Mouse (Mus musculus): Measurements from ENCODE around the gene Mcrip1. TPM values are rescaled to one million over a fixed set of nuclear protein-coding genes. Genes with fewer than 3 reads are reported as not detected.
A peak's percentile ranks its signal among the peaks of the same experiment; 100 is the strongest.

Gene Mcrip1
- total RNA-seq, 4 experiments from 2014 or later, result 37.5 to 41.0 (median 38.5) TPM

GRCm38 (mm10) chr11:120545964-120546363 lies 3.6 kb downstream of the Mcrip1 start:
- DNase-seq (ENCODE audit: low spot score), result no peak

- no peak for DNase-seq (ENCODE audit: low spot score)
Observed at GRCm38 (mm10) chr11:120542376-120542775, 7.2 kb downstream of the Mcrip1 start.

DNA sequence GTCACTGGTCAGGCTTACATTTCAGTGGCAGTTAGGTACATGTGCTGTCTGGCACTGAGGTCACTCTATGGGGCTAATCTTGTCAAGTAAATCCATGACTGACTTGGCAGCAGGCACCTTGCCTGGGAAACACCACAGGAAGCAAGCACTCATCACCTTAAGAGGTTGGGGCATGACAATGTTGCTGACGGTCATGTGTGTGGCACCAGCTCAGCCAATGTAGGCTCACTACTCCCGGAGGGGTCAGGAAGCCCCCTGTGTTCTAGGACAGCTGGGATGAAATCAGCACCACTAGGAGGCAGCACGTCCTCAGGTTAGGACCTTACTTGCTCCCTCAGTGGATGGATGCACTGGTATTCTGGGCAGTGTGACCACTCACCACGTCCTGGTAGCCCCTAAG lies 7.6 kb downstream of the Mcrip1 start:
- peak; percentile 53 for DNase-seq (ENCODE audit: low spot score)

DNA sequence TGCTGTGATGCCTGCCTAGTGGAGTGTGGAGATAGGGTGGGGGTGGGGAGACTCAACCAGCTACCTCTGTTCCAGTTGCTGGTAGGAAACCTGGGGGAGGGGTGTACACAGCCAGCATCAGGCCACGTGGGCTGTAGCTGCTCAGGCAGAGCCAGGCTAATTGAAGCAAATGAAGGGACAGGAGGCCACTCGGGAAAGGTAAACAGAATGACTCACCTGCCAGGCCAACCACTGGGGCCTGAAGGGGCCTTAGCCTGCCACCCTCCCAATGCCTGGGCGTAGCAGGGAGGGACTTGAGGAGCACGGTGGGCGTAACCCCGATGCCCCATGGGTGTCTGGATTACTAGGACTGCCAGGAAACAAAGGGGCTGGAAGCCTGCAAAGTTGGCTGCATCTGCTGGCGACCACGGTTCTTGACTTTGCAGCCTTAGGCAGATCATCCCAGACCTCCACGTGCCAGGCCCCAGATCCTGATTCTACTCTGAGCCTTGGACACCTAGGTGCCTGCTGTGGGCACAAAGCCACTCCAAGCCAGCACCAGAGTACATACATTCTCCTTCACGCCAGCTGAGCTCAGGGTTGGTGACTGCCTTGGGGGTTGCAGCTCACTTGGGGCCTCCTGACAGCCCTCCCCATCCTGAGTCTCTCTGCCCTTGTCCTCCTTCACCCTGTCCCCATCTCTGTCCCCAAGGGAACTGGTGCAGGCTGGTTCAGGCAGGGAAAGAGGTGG lies 10.1 kb downstream of the Mcrip1 start:
- DNase-seq (ENCODE audit: low spot score), result no peak

- DNase-seq (ENCODE audit: low spot score), result no peak
Observed at GRCm38 (mm10) chr11:120538955-120539284, 10.6 kb downstream of the Mcrip1 start.

DNA sequence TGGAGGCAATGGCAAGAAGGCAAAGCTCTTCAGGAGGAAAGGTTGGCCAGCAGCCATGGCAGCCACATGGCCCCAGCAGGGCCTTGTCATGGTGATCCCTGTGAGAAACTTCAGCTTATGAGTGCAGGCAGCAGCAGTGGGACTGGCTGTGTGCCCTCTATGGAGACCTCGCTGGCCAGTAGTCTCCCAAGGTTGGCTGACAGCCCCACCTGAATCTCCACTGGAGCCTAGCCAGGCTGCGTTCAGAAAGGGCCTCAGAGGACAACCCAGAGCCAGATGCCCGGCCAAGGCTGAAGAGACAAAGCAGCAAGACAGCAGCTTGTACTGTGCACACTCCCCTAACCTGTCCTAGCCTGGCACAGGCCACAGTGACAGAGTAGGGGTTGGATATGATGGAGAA lies 11.0 kb downstream of the Mcrip1 start:
- DNase-seq (ENCODE audit: low spot score), result peak; percentile 73

DNA sequence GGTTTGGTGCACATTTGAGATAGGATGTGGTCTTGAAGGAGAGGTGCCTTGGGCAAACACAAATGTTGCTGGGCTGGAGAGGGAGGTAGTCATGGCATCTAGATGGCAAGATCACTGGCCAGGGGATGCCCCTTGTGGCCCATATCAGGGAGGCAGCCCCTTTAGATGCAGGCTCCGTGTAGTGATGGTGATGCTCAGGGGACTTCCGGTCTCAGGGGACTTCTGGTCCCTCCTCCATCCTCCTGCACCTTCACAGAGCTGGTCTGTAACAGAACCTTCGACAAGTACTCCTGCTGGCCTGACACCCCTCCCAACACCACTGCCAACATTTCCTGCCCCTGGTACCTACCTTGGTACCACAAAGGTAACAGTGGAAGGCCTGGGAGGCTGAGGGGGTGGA lies 13.7 kb downstream of the Mcrip1 start:
- DNase-seq (ENCODE audit: low spot score), result no peak

- DNase-seq (ENCODE audit: low spot score), result no peak
Observed at GRCm38 (mm10) chr11:120535145-120535544, 14.4 kb downstream of the Mcrip1 start.

DNA sequence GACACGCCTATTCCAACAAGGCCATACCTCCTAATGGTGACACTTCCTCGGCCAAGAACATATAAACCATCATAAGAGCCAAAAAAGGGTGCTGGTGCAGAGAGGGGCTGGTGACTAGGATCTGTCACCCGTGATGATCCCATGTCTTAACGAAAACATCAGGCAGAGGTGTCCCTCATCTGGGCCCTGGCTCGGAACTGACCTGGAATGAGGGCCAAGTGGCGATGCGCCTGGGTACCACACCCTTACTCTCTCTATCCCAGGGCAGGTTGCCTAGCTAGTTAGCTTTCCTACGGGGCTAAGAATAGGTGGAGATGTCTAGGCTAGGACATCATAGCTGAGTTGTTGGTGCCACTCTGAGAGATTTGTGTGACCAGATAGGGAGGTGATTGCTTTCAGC lies 15.4 kb downstream of the Mcrip1 start:
- no peak for DNase-seq (ENCODE audit: low spot score)

DNA sequence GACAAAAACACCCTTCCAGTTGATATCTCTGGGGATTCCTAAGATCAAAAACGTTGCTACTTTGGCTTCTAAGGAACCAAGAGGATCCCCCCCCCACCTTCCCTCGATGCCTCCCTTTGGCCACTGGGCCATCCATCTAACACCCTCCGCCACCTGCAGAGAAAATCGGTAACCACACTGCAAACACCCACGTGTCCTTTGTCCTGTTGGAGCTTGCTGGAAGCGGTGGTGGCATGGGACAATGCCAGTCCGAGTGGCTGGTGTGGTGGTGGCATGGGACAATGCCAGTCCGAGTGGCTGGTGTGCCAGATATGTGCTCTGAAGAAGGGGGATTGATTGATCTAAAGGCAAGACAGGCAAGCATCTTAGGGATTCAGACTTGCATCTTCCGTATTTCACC lies 17.9 kb downstream of the Mcrip1 start:
- no peak for DNase-seq (ENCODE audit: low spot score)

DNA sequence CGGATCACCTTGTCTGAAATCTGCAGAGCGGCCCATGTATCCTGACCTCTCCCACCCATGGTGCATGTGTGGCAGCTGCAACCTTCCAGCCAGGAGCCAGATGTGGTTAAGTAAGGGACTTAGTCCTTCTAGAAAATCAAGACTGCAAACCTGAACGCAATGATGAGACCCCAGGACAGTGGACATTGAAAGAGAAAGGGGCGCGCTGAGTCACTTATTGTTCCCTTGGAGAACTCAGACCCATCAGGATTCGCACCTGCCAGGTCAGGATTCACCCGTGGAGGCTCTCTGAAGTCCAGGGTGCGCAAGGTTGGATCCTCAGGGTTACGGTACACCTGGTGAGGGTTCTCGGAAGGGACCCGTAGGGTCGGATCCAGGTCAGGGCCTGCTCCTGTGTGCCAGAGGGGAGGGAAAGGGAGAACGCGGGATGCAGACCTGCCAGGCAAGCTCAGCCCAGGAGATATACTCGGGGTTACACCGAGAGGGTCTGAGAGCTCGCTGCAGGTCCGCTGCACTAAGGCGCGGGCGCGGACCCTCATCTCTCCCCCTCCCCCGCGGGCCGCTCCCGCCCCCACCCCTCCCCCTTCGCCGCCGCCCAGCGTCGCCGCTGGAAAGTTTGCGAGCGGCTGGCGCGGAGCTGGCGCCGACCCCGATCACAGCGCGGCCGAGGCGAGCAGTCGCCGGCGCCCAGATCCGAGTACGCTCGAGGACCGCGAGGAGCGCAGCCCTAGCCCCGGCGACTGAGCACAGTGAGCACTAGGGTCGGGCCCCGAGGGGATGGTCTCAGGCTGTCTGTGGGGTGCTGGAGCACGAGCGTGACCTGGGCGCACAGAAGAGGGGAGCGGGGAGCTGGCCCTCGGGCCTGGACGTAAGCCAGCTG lies 19.2 kb downstream of the Mcrip1 start, which contains the start of gene Gcgr:
TSS of gene Gcgr (plus strand) at position 615 of the 880 bp plus-strand sequence.
- DNase-seq (ENCODE audit: low spot score), result no peak

DNA sequence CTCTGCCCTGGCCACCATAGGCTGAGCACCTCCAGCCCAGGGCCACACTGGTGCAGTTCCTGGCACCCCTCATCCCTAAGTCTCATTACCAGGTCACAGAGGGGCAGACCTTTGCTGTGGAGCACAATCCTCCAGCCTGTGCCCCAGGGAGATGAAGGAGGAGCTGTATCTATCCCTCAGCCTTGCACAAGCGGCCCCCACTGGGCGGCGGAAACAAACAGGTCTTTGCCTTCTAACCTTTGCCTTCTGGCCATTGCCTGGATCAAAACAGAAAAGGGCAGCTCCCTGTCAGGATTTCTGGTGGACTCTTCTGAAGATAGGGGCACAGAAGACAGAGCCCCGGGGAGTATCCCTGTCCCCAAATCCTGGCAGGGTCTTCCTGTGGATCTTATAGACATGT lies 20.6 kb downstream of the Mcrip1 start:
- no peak for DNase-seq (ENCODE audit: low spot score)

DNA sequence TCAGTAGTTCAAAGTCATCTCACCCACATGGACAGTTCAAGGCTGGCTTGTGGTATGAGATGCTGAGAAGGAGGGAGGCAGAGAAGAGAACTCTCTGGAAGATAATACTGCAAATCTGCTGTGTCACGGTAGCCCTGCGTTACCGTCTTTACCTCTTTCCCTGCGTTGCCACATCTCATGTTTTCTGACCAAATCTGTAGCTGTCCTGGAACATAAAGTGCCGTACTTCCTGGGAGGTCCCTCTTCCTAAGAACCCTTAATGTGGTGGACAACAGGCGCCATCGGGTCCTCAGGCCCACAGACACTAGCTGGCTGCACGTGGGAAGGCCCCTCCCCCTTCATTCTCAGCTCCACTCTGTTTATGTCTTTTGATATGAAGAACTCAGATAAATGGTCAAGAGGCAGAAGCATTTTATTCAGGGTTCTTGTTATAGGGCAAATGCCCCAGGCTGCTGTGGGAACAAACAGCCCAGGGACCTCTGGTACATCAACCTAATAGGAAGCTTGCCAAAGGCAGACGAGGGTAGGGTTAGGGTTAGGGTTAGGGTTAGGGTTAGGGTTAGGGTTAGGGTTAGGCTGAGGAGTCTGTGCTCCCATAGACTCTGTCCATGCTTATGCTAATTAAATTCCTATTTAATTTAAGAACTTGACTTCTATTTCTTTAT lies 21.7 kb downstream of the Mcrip1 start:
- no peak for DNase-seq (ENCODE audit: low spot score)

DNA sequence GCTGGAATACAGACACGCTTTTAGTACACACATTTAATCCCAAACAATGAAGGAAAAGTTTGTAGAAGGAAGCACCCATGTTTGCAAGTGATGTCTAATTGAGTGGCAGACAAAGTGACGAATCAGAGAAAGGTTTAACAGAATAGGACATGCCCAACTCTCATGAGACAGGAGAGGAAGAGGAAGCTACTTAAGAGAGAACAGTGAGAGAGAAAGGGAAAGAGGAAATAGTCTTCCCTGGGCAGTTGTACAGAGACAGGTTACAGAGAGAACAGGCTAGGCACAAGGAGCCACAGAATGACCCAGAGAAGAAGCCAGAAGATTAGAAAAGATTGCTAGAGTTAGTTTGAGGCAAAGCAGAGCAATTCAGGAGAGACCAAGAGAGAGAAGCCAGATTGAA lies 23.6 kb downstream of the Mcrip1 start:
- DNase-seq (ENCODE audit: low spot score), result no peak

DNA sequence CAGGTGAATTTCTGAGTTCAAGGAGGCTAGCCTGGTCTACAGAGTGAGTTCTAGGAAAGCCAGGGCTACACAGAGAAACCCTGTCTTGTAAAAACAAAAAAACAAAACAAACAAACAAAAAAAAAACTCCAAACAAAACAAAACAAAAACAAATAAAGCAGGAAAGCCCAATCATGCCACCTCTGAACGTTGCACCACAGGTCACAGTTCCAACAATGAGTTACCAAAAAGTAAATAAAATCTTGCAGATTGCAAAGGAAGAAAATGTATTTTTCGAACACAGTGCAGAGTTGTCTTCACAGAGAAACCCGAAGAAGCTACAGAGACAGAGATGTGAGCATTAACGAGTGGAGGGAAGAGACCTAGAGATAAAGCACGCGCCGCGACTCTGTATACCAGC lies 26.9 kb downstream of the Mcrip1 start:
- no peak for DNase-seq (ENCODE audit: low spot score)

DNA sequence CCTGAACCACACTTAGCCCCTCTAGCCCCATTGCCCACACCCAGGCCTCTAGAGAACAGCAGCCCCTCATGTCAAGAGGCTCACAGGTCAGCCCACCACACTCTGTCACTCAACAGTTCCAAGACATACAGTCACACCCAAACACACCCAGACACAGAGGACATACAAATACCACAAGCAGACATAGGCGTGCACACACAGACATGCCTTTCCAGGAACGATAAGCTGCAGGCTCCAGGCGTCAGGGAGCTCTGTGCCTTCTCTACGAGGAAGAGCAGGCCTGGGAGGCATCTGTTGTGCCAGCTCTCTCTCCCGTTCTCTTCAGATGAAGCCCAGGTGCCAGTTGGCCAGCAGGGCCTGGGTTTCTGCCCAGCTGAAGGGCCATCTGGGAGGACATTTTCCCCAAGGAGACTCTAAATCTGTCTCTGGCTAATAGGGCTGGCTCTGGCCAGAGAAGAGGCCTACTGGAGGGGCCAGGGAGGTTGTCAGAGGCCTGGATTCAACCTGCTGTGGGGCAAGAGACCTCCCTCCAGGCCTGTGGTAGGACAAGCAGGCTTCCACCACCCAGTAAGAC lies 28.5 kb downstream of the Mcrip1 start:
- peak; percentile 65 for DNase-seq (ENCODE audit: low spot score)

GRCm38 (mm10) chr11:120520498-120520897 lies 29.0 kb downstream of the Mcrip1 start:
- no peak for DNase-seq (ENCODE audit: low spot score)

- peak; percentile 80 for DNase-seq (ENCODE audit: low spot score)
Observed at GRCm38 (mm10) chr11:120519738-120520137, 29.8 kb downstream of the Mcrip1 start.

DNA sequence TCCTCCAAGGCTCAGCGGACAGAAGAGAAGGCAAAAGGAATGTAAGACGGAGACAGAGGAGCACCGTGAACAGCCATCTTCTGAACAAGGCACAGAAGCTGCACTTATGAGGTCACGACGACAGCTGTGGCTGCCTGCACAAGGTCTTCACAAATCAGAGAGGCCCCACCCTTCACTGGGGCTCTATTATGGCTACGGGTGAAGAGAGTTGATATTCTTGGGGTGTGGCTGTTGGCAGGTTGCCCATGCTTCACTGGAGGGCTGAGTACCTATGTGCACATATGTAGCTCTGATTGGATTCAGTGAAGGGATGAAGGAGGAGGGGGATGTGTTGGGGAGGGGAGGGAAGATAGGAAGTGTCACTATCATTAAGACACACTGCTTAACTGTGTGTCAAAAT lies 31.0 kb downstream of the Mcrip1 start:
- no peak for DNase-seq (ENCODE audit: low spot score)

DNA sequence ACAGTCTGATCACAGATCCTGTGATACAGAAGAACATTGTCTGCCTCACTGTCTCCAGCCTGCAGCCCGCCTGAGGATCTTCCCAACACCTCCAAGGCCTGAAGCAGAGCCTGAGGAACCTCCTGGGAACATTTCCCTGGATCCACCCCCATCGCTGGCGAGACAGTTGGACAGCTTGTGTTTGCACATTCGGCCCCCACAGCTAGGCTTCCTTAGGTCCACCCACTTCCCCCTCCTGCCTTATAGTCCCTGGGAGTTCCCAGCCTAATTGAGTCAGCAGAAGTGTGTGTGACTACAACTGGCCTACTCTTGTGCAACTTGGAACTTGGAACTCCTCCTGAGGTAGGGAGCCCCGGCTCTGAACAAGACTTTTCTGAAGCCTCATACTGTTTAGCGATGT lies 31.5 kb downstream of the Mcrip1 start:
- peak; percentile 81 for DNase-seq (ENCODE audit: low spot score)

DNA sequence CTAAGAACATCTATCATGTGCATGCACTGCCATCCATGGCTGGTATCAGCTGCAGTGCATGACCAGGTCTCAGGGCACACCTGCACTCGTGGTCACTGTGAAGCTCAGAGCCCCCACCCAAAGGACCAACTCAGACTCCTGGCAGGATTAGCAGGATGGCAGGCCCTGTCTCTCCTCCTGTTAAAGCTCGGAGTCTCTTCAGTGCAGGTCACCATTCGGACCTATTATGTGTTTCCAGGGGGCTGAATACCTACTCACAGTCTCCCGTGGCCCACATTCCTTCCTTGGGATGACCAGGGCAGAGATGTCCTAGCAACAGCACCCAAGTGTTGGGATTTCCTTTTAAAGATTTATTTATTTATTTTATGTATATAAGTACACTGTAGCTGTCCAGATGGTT lies 32.4 kb downstream of the Mcrip1 start:
- no peak for DNase-seq (ENCODE audit: low spot score)

GRCm38 (mm10) chr11:120515611-120516010 lies 33.9 kb downstream of the Mcrip1 start:
- DNase-seq (ENCODE audit: low spot score), result peak; percentile 90
